Mouse (Mus musculus): ENCODE data around the gene Rpl27.

- TF ChIP-seq CTCF (IDR thresholded peaks at IDR 0.05; ENCODE audit: control insufficient read depth, insufficient read depth, insufficient replicate concordance, low read depth, low read length) (no peak), POLR2A (IDR thresholded peaks at IDR 0.05; ENCODE audit: control insufficient read depth, low read depth, low read length) (no peak)
These were observed 30.2 kb downstream of the Rpl27 start for GRCm38 (mm10) chr11:101472336-101472735.

Measured in testis, adult 2 months (tissue).